Mouse (Mus musculus): ENCODE results near the gene Tmem185b. TPM values are rescaled to one million over a fixed set of nuclear protein-coding genes. Genes with fewer than 3 reads are reported as not detected.

Gene Tmem185b
- polyA plus RNA-seq, 1 experiment from 2014 or later, result 19.1 TPM

DNA sequence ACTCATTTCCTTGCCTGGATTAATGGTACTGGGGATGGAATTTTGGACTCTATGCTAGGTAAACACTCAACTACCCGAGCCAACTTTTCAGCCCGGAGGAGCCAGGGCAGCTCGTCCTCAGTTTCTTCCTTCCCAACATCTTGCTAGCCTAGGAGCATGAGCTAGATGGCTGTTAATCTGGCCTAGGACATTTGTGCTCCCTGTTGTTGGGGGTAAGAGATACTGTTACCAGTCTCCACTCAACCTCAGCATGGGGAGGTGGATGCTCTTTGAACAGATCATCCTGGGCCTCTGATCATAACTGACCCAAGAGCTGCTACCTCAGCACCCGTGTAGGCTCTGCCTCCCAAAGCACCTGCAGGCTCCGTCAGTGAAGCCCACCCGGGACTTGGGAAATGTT, 17.4 kb downstream of the Tmem185b start:
- Histone ChIP-seq H3K4me2 (no peak overlapping the region), H3K4me1 (no peaks in the 10 kb centered on the region), H3K27me3 (no peaks in the 10 kb centered on the region), H3K9ac (no peak overlapping the region), H3K9me3 (replicated peaks) (no peaks in the 10 kb centered on the region), H3K36me3 (ENCODE audit: poor library complexity, severe bottlenecking) (peaks cover 54% of the 10 kb centered on the region), H3K4me3 (no peak overlapping the region), H3K27ac (no peak overlapping the region)
- 95% methylated on average over 6 of the region's 6 CpGs for WGBS
- ATAC-seq, result no peak

DNA sequence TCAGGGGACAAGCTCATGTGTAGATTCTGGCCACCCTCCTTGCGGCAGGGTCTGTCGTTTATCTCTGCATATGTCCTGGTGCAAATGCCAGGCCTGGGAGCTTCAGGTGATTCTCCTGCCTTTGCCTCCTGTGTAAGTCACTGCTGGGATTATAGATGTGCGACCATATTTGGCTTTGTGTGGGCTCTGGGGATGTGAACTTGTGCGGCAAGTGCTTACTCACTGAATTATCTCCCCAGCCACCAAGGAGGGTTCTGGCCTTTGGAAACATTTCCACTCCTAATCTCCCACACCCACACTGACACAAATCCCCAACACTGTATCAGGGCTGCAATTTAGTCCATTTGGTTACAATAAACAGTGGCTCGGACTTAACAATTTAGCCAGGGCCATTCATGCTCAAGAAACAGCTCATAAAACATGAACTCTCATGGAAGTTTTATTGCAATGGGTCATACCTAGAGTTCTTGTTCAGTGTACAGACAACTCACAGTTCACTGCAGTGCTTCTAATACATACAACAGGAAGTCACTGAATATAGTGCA, 18.7 kb downstream of the Tmem185b start:
- Histone ChIP-seq H3K9me3 (replicated peaks) (no peaks in the 10 kb centered on the region), H3K27ac (no peak overlapping the region), H3K27me3 (no peaks in the 10 kb centered on the region), H3K4me2 (no peak overlapping the region), H3K4me3 (no peak overlapping the region), H3K9ac (no peak overlapping the region), H3K4me1 (no peaks in the 10 kb centered on the region), H3K36me3 (ENCODE audit: poor library complexity, severe bottlenecking) (peaks cover 60% of the 10 kb centered on the region)
- WGBS, result 90% methylated on average over 5 of the region's 5 CpGs
- no peak for ATAC-seq

DNA sequence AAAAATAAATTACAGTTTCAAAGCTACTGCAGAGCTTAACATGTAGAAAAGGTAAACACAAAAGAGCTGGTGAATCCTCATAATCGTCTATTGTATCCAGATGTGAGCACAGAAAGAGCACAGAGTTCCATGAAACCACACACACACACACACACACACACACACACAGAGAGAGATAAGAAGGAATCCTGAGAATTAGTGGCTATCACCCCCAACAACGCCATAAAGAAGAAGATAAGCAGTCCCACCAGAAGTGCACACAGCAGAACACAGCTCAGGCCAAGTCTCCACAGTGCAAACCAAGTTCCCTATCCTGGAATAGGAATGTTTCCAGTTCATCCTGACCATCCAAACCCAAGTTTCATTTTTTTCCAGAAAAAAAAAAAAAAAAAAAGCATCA, 19.2 kb downstream of the Tmem185b start:
- 87% methylated on average over 2 of the region's 2 CpGs for WGBS
- no peaks in the 10 kb centered on the region for H3K4me1 ChIP-seq
- H3K27ac ChIP-seq, result no peak overlapping the region
- no peak for ATAC-seq
- no peaks in the 10 kb centered on the region for H3K27me3 ChIP-seq
- H3K36me3 ChIP-seq (ENCODE audit: poor library complexity, severe bottlenecking), result peaks cover 64% of the 10 kb centered on the region
- H3K4me2 ChIP-seq, result no peak overlapping the region
- H3K4me3 ChIP-seq, result no peak overlapping the region
- H3K9ac ChIP-seq, result no peak overlapping the region
- H3K9me3 ChIP-seq (replicated peaks), result no peaks in the 10 kb centered on the region

DNA sequence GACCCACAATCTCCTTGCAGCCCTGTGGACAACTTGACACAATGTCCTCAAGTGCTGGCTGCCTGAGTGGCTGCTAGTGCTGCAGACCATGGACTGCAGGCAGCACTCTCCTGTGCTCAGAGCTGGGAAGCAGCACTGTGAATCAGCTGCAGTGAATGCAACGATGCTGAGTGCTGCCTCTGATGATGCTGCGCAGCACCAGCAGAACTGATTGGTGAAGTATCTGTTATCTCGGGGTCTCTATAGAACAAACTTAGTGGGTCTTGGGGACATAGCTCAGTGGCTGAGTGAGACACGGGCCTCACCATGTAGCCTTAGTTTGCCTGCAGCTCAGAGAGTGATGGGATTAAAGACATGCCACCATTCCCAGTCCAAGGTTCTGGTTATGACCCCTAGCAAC, 19.7 kb downstream of the Tmem185b start:
- no peak overlapping the region for H3K4me2 ChIP-seq
- no peak for ATAC-seq
- no peak overlapping the region for H3K27ac ChIP-seq
- no peaks in the 10 kb centered on the region for H3K9me3 ChIP-seq (replicated peaks)
- no peak overlapping the region for H3K9ac ChIP-seq
- H3K36me3 ChIP-seq (ENCODE audit: poor library complexity, severe bottlenecking), result peaks cover 65% of the 10 kb centered on the region
- no peaks in the 10 kb centered on the region for H3K4me1 ChIP-seq
- H3K27me3 ChIP-seq, result no peaks in the 10 kb centered on the region
- 96% methylated on average over 4 of the region's 4 CpGs for WGBS
- no peak overlapping the region for H3K4me3 ChIP-seq

DNA sequence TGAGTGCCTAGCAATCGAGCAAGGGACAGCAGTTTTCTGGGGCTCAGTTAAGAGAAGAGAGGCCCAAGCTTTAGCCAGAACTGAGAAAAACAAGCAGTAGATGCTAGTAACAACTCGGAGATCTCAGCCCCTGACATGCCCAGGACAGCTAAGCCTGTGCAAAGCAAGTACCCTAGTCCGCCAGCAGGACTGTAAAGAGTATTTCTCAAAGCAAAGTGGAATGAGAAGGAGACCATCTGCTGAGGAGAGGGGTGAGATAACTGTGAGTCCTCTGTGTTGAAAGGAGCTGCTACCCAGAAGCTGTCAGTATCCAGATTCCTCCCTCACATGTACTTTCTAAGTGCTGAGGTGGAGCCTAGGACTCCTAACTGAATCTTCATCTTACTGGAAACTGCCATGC, 20.5 kb downstream of the Tmem185b start:
- no peak for ATAC-seq
- Histone ChIP-seq H3K4me1 (no peaks in the 10 kb centered on the region), H3K36me3 (ENCODE audit: poor library complexity, severe bottlenecking) (peaks cover 65% of the 10 kb centered on the region), H3K27ac (no peak overlapping the region), H3K27me3 (no peaks in the 10 kb centered on the region), H3K9ac (no peak overlapping the region), H3K4me2 (no peak overlapping the region), H3K4me3 (no peak overlapping the region), H3K9me3 (replicated peaks) (no peaks in the 10 kb centered on the region)
- WGBS, result 82% methylated on average over 3 of the region's 3 CpGs

DNA sequence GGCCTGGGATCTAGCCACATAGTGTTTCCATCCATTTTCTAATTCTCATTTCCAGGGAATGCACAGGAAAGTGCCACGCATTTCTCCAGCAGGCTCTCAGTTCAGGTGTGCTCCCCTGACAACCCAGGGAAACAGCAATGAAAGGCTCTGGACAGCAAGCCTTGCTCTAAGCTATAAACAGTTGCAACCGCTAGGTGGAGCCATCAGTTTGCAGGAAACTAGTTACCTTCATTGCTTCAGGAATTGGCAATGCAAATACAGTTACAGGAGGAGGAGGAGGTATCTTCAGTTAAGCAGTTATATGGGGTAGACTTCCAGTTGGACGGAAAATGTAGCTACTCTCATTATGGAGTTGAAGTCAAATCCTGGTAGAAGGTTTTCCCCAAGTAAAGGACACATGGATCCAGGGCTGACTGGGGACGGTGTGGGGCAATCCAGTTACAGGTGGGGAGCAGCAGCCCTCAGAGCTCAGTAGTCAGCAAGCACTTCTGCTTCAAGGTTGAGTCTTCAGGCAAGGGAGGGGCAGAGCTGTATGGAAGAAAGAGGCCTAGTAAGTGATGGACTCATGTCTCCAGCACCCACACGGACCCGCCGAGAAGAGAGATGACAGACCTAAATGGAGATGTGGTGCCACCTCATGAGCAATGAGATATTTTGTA, 22.8 kb downstream of the Tmem185b start:
- Histone ChIP-seq H3K27ac (no peak overlapping the region), H3K36me3 (ENCODE audit: poor library complexity, severe bottlenecking) (peaks cover 55% of the 10 kb centered on the region), H3K27me3 (no peaks in the 10 kb centered on the region), H3K9me3 (replicated peaks) (no peaks in the 10 kb centered on the region), H3K4me3 (no peak overlapping the region), H3K9ac (no peak overlapping the region), H3K4me1 (no peaks in the 10 kb centered on the region), H3K4me2 (no peak overlapping the region)
- peak; percentile 63 for ATAC-seq
- 73% methylated on average over 7 of the region's 7 CpGs for WGBS

DNA sequence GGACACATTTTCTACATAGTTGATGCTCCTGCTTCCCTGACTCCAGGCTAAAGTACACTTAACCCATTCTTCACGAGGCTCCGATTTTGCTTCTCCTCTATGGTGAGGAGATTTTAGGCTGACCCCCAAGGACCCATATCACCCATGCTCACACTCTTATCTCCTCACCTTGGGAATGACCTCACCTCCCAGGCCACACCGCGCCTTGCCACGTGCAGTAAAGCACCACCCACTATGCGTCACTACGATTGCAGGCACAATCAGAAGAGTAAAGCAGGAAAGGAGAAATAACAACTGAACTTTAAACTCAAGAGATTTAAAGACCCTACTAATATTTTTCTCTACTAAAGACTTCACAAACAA, 23.3 kb downstream of the Tmem185b start:
- 93% methylated on average over 7 of the region's 7 CpGs for WGBS
- peaks cover 51% of the 10 kb centered on the region for H3K36me3 ChIP-seq (ENCODE audit: poor library complexity, severe bottlenecking)
- H3K9ac ChIP-seq, result no peak overlapping the region
- ATAC-seq, result no peak
- H3K4me3 ChIP-seq, result no peak overlapping the region
- no peak overlapping the region for H3K4me2 ChIP-seq
- no peak overlapping the region for H3K27ac ChIP-seq
- no peaks in the 10 kb centered on the region for H3K9me3 ChIP-seq (replicated peaks)
- H3K27me3 ChIP-seq, result no peaks in the 10 kb centered on the region
- H3K4me1 ChIP-seq, result no peaks in the 10 kb centered on the region

DNA sequence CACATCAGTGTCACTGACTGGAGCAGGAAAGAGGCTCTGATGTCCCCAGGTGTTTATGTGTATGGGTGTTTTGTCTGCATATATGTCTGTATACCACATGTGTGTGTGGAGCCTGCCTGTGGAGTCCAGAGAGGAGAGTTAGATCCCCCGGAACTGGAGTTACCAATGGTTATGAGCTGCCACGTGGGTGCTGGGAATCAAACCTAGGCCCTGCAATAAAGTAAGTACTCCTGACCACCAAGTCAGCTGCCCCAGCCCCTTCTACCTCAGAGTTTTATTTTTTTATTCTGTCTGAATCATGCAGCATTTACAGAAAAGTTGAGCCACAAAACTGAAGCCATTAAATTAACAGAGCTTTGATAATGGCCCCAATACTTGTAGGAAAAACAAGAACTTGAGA, 24.1 kb downstream of the Tmem185b start:
- Histone ChIP-seq H3K4me1 (no peaks in the 10 kb centered on the region), H3K4me2 (no peak overlapping the region), H3K9me3 (replicated peaks) (no peaks in the 10 kb centered on the region), H3K4me3 (no peak overlapping the region), H3K9ac (no peak overlapping the region), H3K36me3 (ENCODE audit: poor library complexity, severe bottlenecking) (peaks cover 58% of the 10 kb centered on the region), H3K27me3 (no peaks in the 10 kb centered on the region), H3K27ac (no peak overlapping the region)
- 91% methylated on average over 2 of the region's 2 CpGs for WGBS
- no peak for ATAC-seq

DNA sequence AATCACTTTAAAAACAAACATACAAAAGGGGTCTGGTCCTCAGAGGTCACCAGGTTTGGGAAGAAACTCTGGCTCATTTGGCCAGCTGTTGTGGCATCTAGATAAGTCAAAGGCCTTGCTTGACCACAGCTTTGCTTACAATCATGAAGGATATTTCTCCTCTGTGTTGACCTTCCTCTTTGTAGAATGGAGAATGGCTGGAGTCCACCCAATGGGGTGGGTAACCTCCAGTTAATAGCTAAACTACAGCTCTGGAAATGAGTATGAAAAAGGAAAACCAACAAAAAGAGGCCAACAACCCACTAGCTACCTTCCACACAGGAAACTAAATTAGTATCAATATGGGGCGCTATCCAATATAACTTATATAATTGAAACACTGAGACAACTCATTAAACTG, 25.7 kb downstream of the Tmem185b start:
- no peak overlapping the region for H3K9ac ChIP-seq
- WGBS, result 94% methylated on average over 1 of the region's 1 CpGs
- H3K4me1 ChIP-seq, result no peaks in the 10 kb centered on the region
- H3K4me3 ChIP-seq, result no peak overlapping the region
- no peak for ATAC-seq
- H3K27ac ChIP-seq, result no peak overlapping the region
- no peaks in the 10 kb centered on the region for H3K27me3 ChIP-seq
- no peaks in the 10 kb centered on the region for H3K9me3 ChIP-seq (replicated peaks)
- peaks cover 48% of the 10 kb centered on the region for H3K36me3 ChIP-seq (ENCODE audit: poor library complexity, severe bottlenecking)
- H3K4me2 ChIP-seq, result no peak overlapping the region

DNA sequence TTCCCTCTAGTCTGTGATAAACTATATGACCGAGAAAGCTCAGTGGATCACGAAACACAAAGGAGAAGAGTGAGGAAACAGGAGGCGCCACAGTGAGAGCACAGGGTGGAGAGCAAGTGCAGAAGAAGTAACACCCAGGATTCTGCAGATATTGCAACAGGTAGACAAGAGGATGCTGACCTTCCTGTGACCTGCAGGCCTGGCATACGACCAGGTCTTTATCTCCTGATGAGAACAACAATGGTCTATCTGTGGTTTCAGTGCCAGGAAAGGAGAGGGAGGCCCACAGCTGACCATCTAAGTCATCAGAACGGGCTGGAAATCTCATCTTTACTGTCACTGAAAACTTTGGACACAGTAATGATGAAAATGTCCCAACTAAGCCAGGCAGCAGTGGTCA, 29.7 kb downstream of the Tmem185b start:
- no peak overlapping the region for H3K27ac ChIP-seq
- no peaks in the 10 kb centered on the region for H3K9me3 ChIP-seq (replicated peaks)
- H3K36me3 ChIP-seq (ENCODE audit: poor library complexity, severe bottlenecking), result peaks cover 37% of the 10 kb centered on the region
- no peak overlapping the region for H3K4me3 ChIP-seq
- WGBS, result 93% methylated on average over 5 of the region's 5 CpGs
- no peak overlapping the region for H3K9ac ChIP-seq
- H3K4me1 ChIP-seq, result no peaks in the 10 kb centered on the region
- no peaks in the 10 kb centered on the region for H3K27me3 ChIP-seq
- H3K4me2 ChIP-seq, result no peak overlapping the region
- ATAC-seq, result no peak

DNA sequence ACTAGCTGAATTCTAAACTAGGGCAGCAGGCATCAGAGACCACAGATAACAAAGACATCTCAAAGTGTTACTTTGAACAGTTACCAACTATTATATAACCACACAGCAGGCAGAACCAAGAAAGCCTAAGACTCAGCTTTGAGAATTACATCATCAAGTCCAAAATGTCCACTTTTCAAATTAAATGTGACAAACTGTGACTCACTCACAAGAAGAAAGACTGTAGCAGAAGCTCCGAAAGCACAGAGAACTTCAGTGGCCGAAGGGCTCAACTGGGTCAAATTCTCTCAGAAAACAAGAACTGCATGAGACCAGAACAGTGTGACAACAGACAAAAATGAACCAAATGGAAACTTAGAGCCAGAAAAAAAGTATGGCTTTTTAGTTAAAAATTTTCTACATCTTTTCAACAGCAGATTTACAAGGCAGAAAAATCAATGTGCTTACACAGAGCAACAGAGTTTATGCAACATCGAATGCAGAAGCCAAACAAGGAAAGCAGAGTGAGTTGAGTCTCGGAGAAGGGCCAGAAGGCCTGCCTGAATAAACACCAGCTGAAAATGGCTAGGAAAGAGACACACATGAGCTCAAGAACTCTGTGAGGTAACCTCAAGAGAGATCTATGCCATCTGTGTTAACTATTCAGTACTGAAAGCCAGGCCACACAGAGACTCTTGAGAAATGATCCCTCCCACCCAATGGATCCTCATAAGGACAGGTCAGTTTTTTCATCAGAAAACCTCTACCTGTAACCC, 31.9 kb downstream of the Tmem185b start:
- 93% methylated on average over 4 of the region's 4 CpGs for WGBS
- no peak for ATAC-seq

DNA sequence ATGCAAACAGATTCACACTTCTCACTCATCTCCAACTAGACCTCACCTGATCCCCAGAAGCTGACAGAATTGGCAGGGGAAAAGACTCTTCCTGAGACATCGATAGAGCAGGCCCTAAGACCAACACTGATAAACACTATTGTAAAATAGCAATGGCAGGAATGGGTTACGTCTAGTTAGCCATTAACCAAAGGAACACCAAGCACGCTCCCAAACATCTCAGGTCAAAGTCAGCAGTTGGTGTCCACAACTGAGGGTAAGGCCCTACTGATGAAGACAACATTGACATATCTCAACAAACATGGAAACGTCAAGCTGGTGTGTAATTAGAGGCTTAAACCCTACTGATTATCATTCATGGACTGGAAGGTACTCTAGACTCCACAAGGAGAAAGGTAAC, 39.6 kb downstream of the Tmem185b start:
- H3K36me3 ChIP-seq (ENCODE audit: poor library complexity, severe bottlenecking), result peaks cover 47% of the 10 kb centered on the region
- H3K4me2 ChIP-seq, result no peak overlapping the region
- no peak overlapping the region for H3K9ac ChIP-seq
- no peak overlapping the region for H3K27ac ChIP-seq
- no peak for ATAC-seq
- no peak overlapping the region for H3K4me3 ChIP-seq
- no peaks in the 10 kb centered on the region for H3K27me3 ChIP-seq
- H3K4me1 ChIP-seq, result no peaks in the 10 kb centered on the region
- no peaks in the 10 kb centered on the region for H3K9me3 ChIP-seq (replicated peaks)
- WGBS, result 98% methylated on average over 4 of the region's 4 CpGs

More for the DNA sequence above, 31.9 kb downstream of the Tmem185b start:
- Histone ChIP-seq H3K27ac (no peak overlapping the region), H3K4me1 (no peaks in the 10 kb centered on the region), H3K36me3 (ENCODE audit: poor library complexity, severe bottlenecking) (peaks cover 50% of the 10 kb centered on the region), H3K9ac (no peak overlapping the region), H3K9me3 (replicated peaks) (no peaks in the 10 kb centered on the region), H3K4me2 (no peak overlapping the region), H3K4me3 (no peak overlapping the region), H3K27me3 (no peaks in the 10 kb centered on the region)
